Mouse (Mus musculus): ENCODE data around the gene Fndc8. TPM values are rescaled to one million over a fixed set of nuclear protein-coding genes. Genes with fewer than 3 reads are reported as not detected.

Gene Fndc8
- total RNA-seq (2012; rRNA removed), result 0.16 TPM in 1 of 2 replicates, not detected in the other

GRCm38 (mm10) chr11:82891936-82892335, at the start of gene Fndc8:
Gene Fndc8 (plus strand): TSS chr11:82892124.
- no peak for DNase-seq (ENCODE audit: low read depth, low spot score)
- no peak within 1 kb of the TSS for H3K27ac ChIP-seq (ENCODE audit: insufficient read depth, low read depth, low read length, poor library complexity, severe bottlenecking)
- TF ChIP-seq ZC3H11A (IDR thresholded peaks at IDR 0.05; ENCODE audit: borderline replicate concordance, low read depth, low read length) (no peak), MAFK (IDR thresholded peaks at IDR 0.05; ENCODE audit: insufficient read depth, low read depth, low read length) (no peak), HCFC1 (IDR thresholded peaks at IDR 0.05; ENCODE audit: borderline replicate concordance, insufficient read depth, low read length) (no peak), ZNF384 (IDR thresholded peaks at IDR 0.05; ENCODE audit: low read depth, low read length) (no peak), CHD2 (IDR thresholded peaks at IDR 0.05; ENCODE audit: low read depth, low read length) (no peak)
- H3K4me1 ChIP-seq (ENCODE audit: control insufficient read depth in 2 of 2, insufficient read depth in 2 of 2, low read length in 2 of 2, poor library complexity in 1 of 2), result peaks cover 0 to 4% of the 10 kb centered on the region in 2 experiments; a peak in 1 of 4 replicates
- H3K9ac ChIP-seq (ENCODE audit: insufficient read depth, low read depth, low read length, poor library complexity, severe bottlenecking), result no peak within 1 kb of the TSS
- in situ Hi-C loops (cut with MboI; ENCODE audit: low sequenced_read_pairs in 2 of 2, unreplicated experiment in 2 of 2), result loop anchor here in 1 of 2 experiments (25.0 kb wide), 1 partner anchor 655 kb away; no protein-coding TSS in a partner anchor
- H3K9me3 ChIP-seq (ENCODE audit: control insufficient read depth, insufficient read depth, low read depth, low read length), result no peaks in the 10 kb centered on the region
- no peaks in the 10 kb centered on the region for H3K36me3 ChIP-seq (ENCODE audit: control insufficient read depth, insufficient read depth, low read length, poor library complexity, severe bottlenecking)
- H3K4me3 ChIP-seq (ENCODE audit: insufficient read depth in 1 of 2, low read depth in 1 of 2, low read length in 2 of 2, poor library complexity in 1 of 2, severe bottlenecking in 1 of 2), result no peak within 1 kb of the TSS

GRCm38 (mm10) chr11:82844771-82845414, 47.0 kb upstream of the Fndc8 start:
- in situ Hi-C loops (cut with MboI; ENCODE audit: low sequenced_read_pairs in 2 of 2, unreplicated experiment in 2 of 2), result no loop called here
- Histone ChIP-seq H3K36me3 (ENCODE audit: control insufficient read depth, insufficient read depth, low read length, poor library complexity, severe bottlenecking) (no peaks in the 10 kb centered on the region), H3K4me3 (ENCODE audit: insufficient read depth in 1 of 2, low read depth in 1 of 2, low read length in 2 of 2, poor library complexity in 1 of 2, severe bottlenecking in 1 of 2) (no peak overlapping the region), H3K9ac (ENCODE audit: insufficient read depth, low read depth, low read length, poor library complexity, severe bottlenecking) (no peak overlapping the region), H3K27ac (ENCODE audit: insufficient read depth, low read depth, low read length, poor library complexity, severe bottlenecking) (no peak overlapping the region), H3K9me3 (ENCODE audit: control insufficient read depth, insufficient read depth, low read depth, low read length) (no peaks in the 10 kb centered on the region), H3K4me1 (ENCODE audit: control insufficient read depth in 2 of 2, insufficient read depth in 2 of 2, low read length in 2 of 2, poor library complexity in 1 of 2) (peaks cover 2 to 24% of the 10 kb centered on the region in 2 experiments; a peak in 1 of 4 replicates)
- TF ChIP-seq MAFK (IDR thresholded peaks at IDR 0.05; ENCODE audit: insufficient read depth, low read depth, low read length), result no peak
- no peak for TF ChIP-seq ZNF384 (IDR thresholded peaks at IDR 0.05; ENCODE audit: low read depth, low read length)
- no peak for TF ChIP-seq ZC3H11A (IDR thresholded peaks at IDR 0.05; ENCODE audit: borderline replicate concordance, low read depth, low read length)
- DNase-seq (ENCODE audit: low read depth, low spot score), result no peak

GRCm38 (mm10) chr11:82845415-82846078, 46.4 kb upstream of the Fndc8 start:
- H3K4me3 ChIP-seq (ENCODE audit: insufficient read depth in 1 of 2, low read depth in 1 of 2, low read length in 2 of 2, poor library complexity in 1 of 2, severe bottlenecking in 1 of 2), result peak overlapping the region; percentile 5 to 34; a peak in 3 of 4 replicates
- H3K9ac ChIP-seq (ENCODE audit: insufficient read depth, low read depth, low read length, poor library complexity, severe bottlenecking), result peak overlapping the region; percentile 62
- TF ChIP-seq ZC3H11A (IDR thresholded peaks at IDR 0.05; ENCODE audit: borderline replicate concordance, low read depth, low read length) (no peak), MAFK (IDR thresholded peaks at IDR 0.05; ENCODE audit: insufficient read depth, low read depth, low read length) (peak; percentile 59), CHD2 (IDR thresholded peaks at IDR 0.05; ENCODE audit: low read depth, low read length) (no peak)
- in situ Hi-C loops (cut with MboI; ENCODE audit: low sequenced_read_pairs in 2 of 2, unreplicated experiment in 2 of 2), result no loop called here
- peak overlapping the region; percentile 50 for H3K27ac ChIP-seq (ENCODE audit: insufficient read depth, low read depth, low read length, poor library complexity, severe bottlenecking)
- H3K36me3 ChIP-seq (ENCODE audit: control insufficient read depth, insufficient read depth, low read length, poor library complexity, severe bottlenecking), result no peaks in the 10 kb centered on the region
- no peaks in the 10 kb centered on the region for H3K9me3 ChIP-seq (ENCODE audit: control insufficient read depth, insufficient read depth, low read depth, low read length)
- H3K4me1 ChIP-seq (ENCODE audit: control insufficient read depth in 2 of 2, insufficient read depth in 2 of 2, low read length in 2 of 2, poor library complexity in 1 of 2), result peaks cover 2 to 25% of the 10 kb centered on the region in 2 experiments; a peak in 1 of 4 replicates
- no peak for DNase-seq (ENCODE audit: low read depth, low spot score)

- Histone ChIP-seq H3K9ac (ENCODE audit: insufficient read depth, low read depth, low read length, poor library complexity, severe bottlenecking) (peak overlapping the region; percentile 62), H3K4me1 (ENCODE audit: control insufficient read depth in 2 of 2, insufficient read depth in 2 of 2, low read length in 2 of 2, poor library complexity in 1 of 2) (peaks cover 2 to 21% of the 10 kb centered on the region in 2 experiments; a peak in 1 of 4 replicates), H3K9me3 (ENCODE audit: control insufficient read depth, insufficient read depth, low read depth, low read length) (no peaks in the 10 kb centered on the region), H3K4me3 (ENCODE audit: insufficient read depth in 1 of 2, low read depth in 1 of 2, low read length in 2 of 2, poor library complexity in 1 of 2, severe bottlenecking in 1 of 2) (peak overlapping the region; percentile 5 to 34; a peak in 2 of 4 replicates), H3K27ac (ENCODE audit: insufficient read depth, low read depth, low read length, poor library complexity, severe bottlenecking) (peak overlapping the region; percentile 50), H3K36me3 (ENCODE audit: control insufficient read depth, insufficient read depth, low read length, poor library complexity, severe bottlenecking) (no peaks in the 10 kb centered on the region)
- no peak for TF ChIP-seq HCFC1 (IDR thresholded peaks at IDR 0.05; ENCODE audit: borderline replicate concordance, insufficient read depth, low read length)
- TF ChIP-seq ZNF384 (IDR thresholded peaks at IDR 0.05; ENCODE audit: low read depth, low read length), result no peak
- no peak for TF ChIP-seq ZC3H11A (IDR thresholded peaks at IDR 0.05; ENCODE audit: borderline replicate concordance, low read depth, low read length)
- TF ChIP-seq CHD2 (IDR thresholded peaks at IDR 0.05; ENCODE audit: low read depth, low read length), result no peak
- TF ChIP-seq MAFK (IDR thresholded peaks at IDR 0.05; ENCODE audit: insufficient read depth, low read depth, low read length), result no peak
- no peak for DNase-seq (ENCODE audit: low read depth, low spot score)
- in situ Hi-C loops (cut with MboI; ENCODE audit: low sequenced_read_pairs in 2 of 2, unreplicated experiment in 2 of 2), result no loop called here
These were observed 45.9 kb upstream of the Fndc8 start for GRCm38 (mm10) chr11:82846079-82846436.

All from ES-E14 (cell line).